17 mouse cellular contexts compared by ENCODE assay signal in genomic region chr14:32634015-32634682, GRCm38 (mm10). TPM values are rescaled to one million over a fixed set of nuclear protein-coding genes. Genes with fewer than 3 reads are reported as not detected.
DNase-seq lines count a peak whose midpoint lies in the region; ATAC-seq and TF ChIP-seq lines count a peak whose summit lies in the region.
"Had no signal": no experiment of that assay in that cellular context is flagged by ENCODE, and none has a peak within 500 bp of the region (broad histone marks: within the 10 kb centered on the region; RNA-seq: fewer than 3 reads in every experiment).

No protein-coding gene starts in this region.

- peaks cover 18% of the 10 kb centered on the region for H3K27me3 ChIP-seq in heart, embryonic 11.5 days (ENCODE audit: control insufficient read depth, insufficient read depth, low read length)
- H3K27me3 ChIP-seq in ES-Bruce4 (ENCODE audit: control insufficient read depth, insufficient read depth, low read length, poor library complexity, severe bottlenecking): no peaks in the 10 kb centered on the region
- no peaks in the 10 kb centered on the region for H3K27me3 ChIP-seq in hindbrain, postnatal 0 days (ENCODE audit: insufficient read depth, low read length)
- H3K27me3 ChIP-seq: liver, embryonic 13.5 days had no signal

- no peak for TF ChIP-seq EP300 in ES-Bruce4 (IDR thresholded peaks at IDR 0.05; ENCODE audit: insufficient read depth, low read depth, low read length)

- H3K36me3 ChIP-seq in heart, embryonic 11.5 days (ENCODE audit: control insufficient read depth, insufficient read depth, low read length): no peaks in the 10 kb centered on the region
- no peaks in the 10 kb centered on the region for H3K36me3 ChIP-seq in ES-Bruce4 (ENCODE audit: control insufficient read depth, insufficient read depth, low read length, poor library complexity, severe bottlenecking)
- no peaks in the 10 kb centered on the region for H3K36me3 ChIP-seq in hindbrain, postnatal 0 days (ENCODE audit: insufficient read depth, low read length)
- H3K36me3 ChIP-seq: liver, embryonic 13.5 days had no signal

- ATAC-seq in heart, embryonic 11.5 days (replicated peaks; ENCODE audit: insufficient number of reproducible peaks, low FRiP score, low TSS enrichment): no peak
- peak; percentile 24; the same call in 1 of the 2 replicates for ATAC-seq in hindbrain, postnatal 0 days
- no peak for ATAC-seq in granulocyte monocyte progenitor cell, adult 5-6 weeks (replicated peaks; ENCODE audit: poor library complexity, severe bottlenecking)

- WGBS in heart, embryonic 11.5 days (ENCODE audit: insufficient replicate concordance): 10% methylated on average over 11 of the region's 11 CpGs
- 24% methylated on average over 11 of the region's 11 CpGs for WGBS in hindbrain, postnatal 0 days

- no peaks in the 10 kb centered on the region; the same call in 1 of the 2 replicates for H3K4me1 ChIP-seq in heart, embryonic 11.5 days (ENCODE audit: control insufficient read depth, insufficient read depth, low read length)
- no peaks in the 10 kb centered on the region for H3K4me1 ChIP-seq in ES-Bruce4 (ENCODE audit: control insufficient read depth, insufficient read depth, low read length)
- no peaks in the 10 kb centered on the region for H3K4me1 ChIP-seq in hindbrain, postnatal 0 days (ENCODE audit: insufficient read depth, low read length)
- H3K4me1 ChIP-seq: liver, embryonic 13.5 days had no signal

- no peak overlapping the region for H3K9ac ChIP-seq in heart, embryonic 11.5 days (ENCODE audit: low read depth, low read length)
- no peak overlapping the region for H3K9ac ChIP-seq in ES-Bruce4 (ENCODE audit: low read depth, poor library complexity, severe bottlenecking)
- no peak overlapping the region for H3K9ac ChIP-seq in hindbrain, postnatal 0 days (replicated peaks; ENCODE audit: low read length)
- H3K9ac ChIP-seq: liver, embryonic 13.5 days had no signal

- no peak overlapping the region for H3K27ac ChIP-seq in heart, embryonic 11.5 days (ENCODE audit: low read depth, low read length)
- no peak overlapping the region for H3K27ac ChIP-seq in ES-Bruce4 (ENCODE audit: insufficient read depth, low read length)
- H3K27ac ChIP-seq in hindbrain, postnatal 0 days: no peak overlapping the region
- H3K27ac ChIP-seq: liver, embryonic 13.5 days had no signal

- TF ChIP-seq POLR2A in ES-Bruce4 (IDR thresholded peaks at IDR 0.05; ENCODE audit: insufficient read depth, low read length): no peak

- peak; percentile 21 for TF ChIP-seq CTCF in ES-Bruce4 (IDR thresholded peaks at IDR 0.05; ENCODE audit: low read depth, low read length)
- no peak for TF ChIP-seq CTCF in hindbrain, postnatal 0 days (IDR thresholded peaks at IDR 0.05; ENCODE audit: low read depth)

- H3K4me3 ChIP-seq in heart, embryonic 11.5 days (ENCODE audit: low read depth, low read length): no peak overlapping the region
- no peak overlapping the region for H3K4me3 ChIP-seq in ES-Bruce4 (ENCODE audit: low read depth, low read length)
- no peak overlapping the region for H3K4me3 ChIP-seq in hindbrain, postnatal 0 days (ENCODE audit: low read length)
- H3K4me3 ChIP-seq: liver, embryonic 13.5 days had no signal

- peak overlapping the region; percentile 29; the same call in 1 of the 2 replicates for H3K4me2 ChIP-seq in heart, embryonic 11.5 days
- H3K4me2 ChIP-seq in hindbrain, postnatal 0 days (ENCODE audit: low read depth, low read length): no peak overlapping the region
- H3K4me2 ChIP-seq: liver, embryonic 13.5 days had no signal

- no peaks in the 10 kb centered on the region for H3K9me3 ChIP-seq in heart, embryonic 11.5 days (replicated peaks; ENCODE audit: control insufficient read depth, low read length)
- H3K9me3 ChIP-seq in ES-Bruce4 (replicated peaks; ENCODE audit: control insufficient read depth, insufficient read depth, low read length, poor library complexity, severe bottlenecking): no peaks in the 10 kb centered on the region
- no peaks in the 10 kb centered on the region for H3K9me3 ChIP-seq in hindbrain, postnatal 0 days (ENCODE audit: low read length)
- H3K9me3 ChIP-seq: liver, embryonic 13.5 days had no signal

- no peak for DNase-seq in heart, adult 8-10 months (ENCODE audit: low spot score)
- DNase-seq in embryo, embryonic 10 days (ENCODE audit: low spot score): peak; percentile 23
- DNase-seq in hindbrain, postnatal 0 days (ENCODE audit: low spot score): peak; percentile 5
- no peak for DNase-seq in kidney, adult 18-20 months
- DNase-seq in layer of hippocampus, adult 18-20 months (ENCODE audit: low spot score in 2 of 2): no peak
- DNase-seq: gastrocnemius, postnatal 14 days; kidney, postnatal 14 days; liver, embryonic 13.5 days; lung, postnatal 36 days; right cerebral cortex, postnatal 4 days; thymus, adult 18-20 months had no signal

RNA-seq across cellular contexts. Expression of gene Prrxl1, which starts 34.9 kb away (rescaled TPM):
- polyA plus RNA-seq in heart, embryonic 11.5 days (2014; fragmentation: Nextera tagmentation; extraction: Ambion mirVana): not detected in 2 replicates
- not detected for total RNA-seq in heart, adult 8-10 months (2022)
- not detected in 2 replicates for polyA plus RNA-seq in ES-Bruce4 (2011; ENCODE audit: insufficient read depth, insufficient read length, low read depth, missing spikeins)
- 17.8 and 24.2 TPM in 2 replicates for total RNA-seq in hindbrain, postnatal 0 days (2014; rRNA removed)
- 24.1 and 28.0 TPM in 2 replicates for polyA plus RNA-seq in hindbrain, postnatal 0 days (2015; fragmentation: Nextera tagmentation; extraction: Ambion mirVana)
- total RNA-seq in layer of hippocampus, adult 18-20 months (2021): under 1 TPM; 0.18 to 0.35 TPM
- total RNA-seq in granulocyte monocyte progenitor cell, adult 5-6 weeks (2014; fragmentation: Nextera tagmentation): not detected in 2 replicates
- not detected in 2 replicates for total RNA-seq in granulocyte monocyte progenitor cell, adult 5-6 weeks (2017)
- total RNA-seq: gastrocnemius, postnatal 14 days; hematopoietic stem cell, adult 5-6 weeks; left cerebral cortex, postnatal 10 days had no signal

RNA-seq across cellular contexts. Expression of gene 3425401B19Rik, which starts 50.9 kb away (rescaled TPM):
- polyA plus RNA-seq in heart, embryonic 11.5 days (2014; fragmentation: Nextera tagmentation; extraction: Ambion mirVana): 6.6 and 6.7 TPM in 2 replicates
- total RNA-seq in heart, adult 8-10 months (2022): 100 to 1,000 TPM; 124 to 148 (median 138) TPM
- not detected in 2 replicates for polyA plus RNA-seq in ES-Bruce4 (2011; ENCODE audit: insufficient read depth, insufficient read length, low read depth, missing spikeins)
- 0.21 TPM in 1 of 2 replicates, not detected in the other for total RNA-seq in hindbrain, postnatal 0 days (2014; rRNA removed)
- polyA plus RNA-seq in hindbrain, postnatal 0 days (2015; fragmentation: Nextera tagmentation; extraction: Ambion mirVana): 0.06 and 0.08 TPM in 2 replicates
- total RNA-seq in layer of hippocampus, adult 18-20 months (2021): under 1 TPM in 1 of 2 experiments, not detected in 1; 0.08 TPM
- not detected in 2 replicates for total RNA-seq in granulocyte monocyte progenitor cell, adult 5-6 weeks (2014; fragmentation: Nextera tagmentation)
- not detected in 2 replicates for total RNA-seq in granulocyte monocyte progenitor cell, adult 5-6 weeks (2017)
- total RNA-seq: hematopoietic stem cell, adult 5-6 weeks had no signal
- polyA plus RNA-seq: forebrain, embryonic 11.5 days had no signal

Comparison
In these comparisons a context has a peak if more than half of its experiments do, and no peak if none do; other contexts are left out.
1. DNase-seq: peak in embryo, embryonic 10 days (single experiment) and hindbrain, postnatal 0 days (single experiment); none in heart, adult 8-10 months (single experiment), kidney, adult 18-20 months (single experiment) and layer of hippocampus, adult 18-20 months (0 of 2).
2. RNA of gene Prrxl1, which starts 34.9 kb away (total RNA-seq): 17.8 to 24.2 TPM in hindbrain, postnatal 0 days; 0.18 to 0.35 TPM in layer of hippocampus, adult 18-20 months, not detected in heart, adult 8-10 months and not detected in granulocyte monocyte progenitor cell, adult 5-6 weeks; every median in the first group is over 10 times any median in the second.
3. RNA of gene 3425401B19Rik, which starts 50.9 kb away (total RNA-seq): 124 to 148 TPM in heart, adult 8-10 months; 0.21 TPM in hindbrain, postnatal 0 days, 0.08 TPM in layer of hippocampus, adult 18-20 months and not detected in granulocyte monocyte progenitor cell, adult 5-6 weeks; every median in the first group is over 100 times any median in the second.